Mouse (Mus musculus) left cerebral cortex, adult 6 months (tissue): ENCODE data around the gene Gm3115. TPM values are rescaled to one million over a fixed set of nuclear protein-coding genes. Genes with fewer than 3 reads are reported as not detected.

Experiments
- long read RNA-seq, 2 experiments: library from polyadenylated mRNA; unstranded; transcript quantifications; one replicate each; pipeline ENCODE4 v2.0.0; 2019 to 2020
- polyA plus RNA-seq: library from polyadenylated mRNA; unstranded; fragments of <200 nt; fragmentation: Nextera tagmentation; gene quantifications from 2 replicates; pipeline ENCODE4 v1.2.3, GENCODE M21; 2021

Gene Gm3115
- not detected in 2 replicates for polyA plus RNA-seq
- long read RNA-seq, experiment 1, result 0 reads
- long read RNA-seq, experiment 2, result 0 reads

GRCm38 (mm10) chr14:4083820-4084219 is at the start of gene Gm3115:
Gm3115 (plus strand) TSS chr14:4084120.

GRCm38 (mm10) chr14:4110426-4110825 is 26.5 kb downstream of the Gm3115 start, which contains the start of gene Gm8108:
Gm8108 (plus strand) TSS chr14:4110526.

Other genes with a start within 250 kb of the Gm3115 start
- gene Gm3033, start 237.9 kb upstream of the Gm3115 start, polyA plus RNA-seq, result not detected in 2 replicates
- gene Gm2916, start 199.9 kb upstream of the Gm3115 start, polyA plus RNA-seq, result 0.14 and 0.17 TPM in 2 replicates
- gene Gm3029, start 152.4 kb upstream of the Gm3115 start, polyA plus RNA-seq, result not detected in 2 replicates
- gene Gm3095, start 120.6 kb upstream of the Gm3115 start, polyA plus RNA-seq, result 0.15 TPM in 1 of 2 replicates, not detected in the other
- not detected in 2 replicates for gene Gm3099, start 85.7 kb upstream of the Gm3115 start, polyA plus RNA-seq
- gene Gm5796, start 60.2 kb upstream of the Gm3115 start, polyA plus RNA-seq, result 0.12 and 0.18 TPM in 2 replicates
- gene Gm8108, start 26.4 kb downstream of the Gm3115 start, polyA plus RNA-seq, result 0.51 TPM in 1 of 2 replicates, not detected in the other
- gene Gm3127, start 80.9 kb downstream of the Gm3115 start, polyA plus RNA-seq, result not detected in 2 replicates
- 0.41 and 0.66 TPM in 2 replicates for gene Gm2974, start 98.5 kb downstream of the Gm3115 start, polyA plus RNA-seq
- not detected in 2 replicates for gene Gm3138, start 165.5 kb downstream of the Gm3115 start, polyA plus RNA-seq
- gene Gm3149, start 233.2 kb downstream of the Gm3115 start, polyA plus RNA-seq, result not detected in 2 replicates